15 mouse cellular contexts compared by ENCODE assay signal in the genomic region with DNA sequence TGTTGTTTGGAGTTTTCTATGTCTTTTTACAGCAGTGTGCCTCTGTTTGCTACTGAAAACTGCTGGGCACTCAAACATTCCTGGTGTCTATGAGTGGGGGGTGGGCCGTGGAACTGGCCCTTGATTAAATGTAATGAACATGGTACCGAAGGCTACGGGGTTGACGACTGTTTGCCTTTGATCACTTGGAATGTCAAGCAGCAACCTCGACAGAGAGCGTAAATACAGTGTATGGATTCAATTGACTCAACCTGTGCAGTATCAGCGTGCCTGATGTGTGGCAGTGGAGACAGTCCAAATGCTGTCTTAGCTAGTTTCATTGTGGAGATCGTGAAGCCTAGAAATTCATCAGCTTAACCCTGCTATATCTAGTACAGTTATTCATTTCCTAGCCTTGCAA.
"Had no signal": no experiment of that assay in that cellular context is flagged by ENCODE, and none has a peak within 500 bp of the region (broad histone marks: within the 10 kb centered on the region; RNA-seq: fewer than 3 reads in every experiment).

No protein-coding gene starts in this region.

- H3K4me1 ChIP-seq: intestine, embryonic 15.5 days; midbrain, embryonic 13.5 days; neural tube, embryonic 15.5 days had no signal

- DNase-seq: kidney, adult 18-20 months; kidney, postnatal 10 days; kidney, postnatal 4 days; lung, postnatal 10 days; right cerebral cortex, adult 18-20 months; right cerebral cortex, postnatal 25 days; thymus, postnatal 4 days had no signal

- H3K9me3 ChIP-seq: intestine, embryonic 15.5 days; limb, embryonic 13.5 days; midbrain, embryonic 13.5 days; neural tube, embryonic 15.5 days had no signal

- ATAC-seq: intestine, embryonic 15.5 days; midbrain, embryonic 13.5 days had no signal

- H3K4me2 ChIP-seq: intestine, embryonic 15.5 days; limb, embryonic 13.5 days; midbrain, embryonic 13.5 days; neural tube, embryonic 15.5 days had no signal

- H3K27ac ChIP-seq: intestine, embryonic 15.5 days; layer of hippocampus, adult 2 months; limb, embryonic 13.5 days; liver, embryonic 14.5 days; midbrain, embryonic 13.5 days; neural tube, embryonic 15.5 days; stomach, postnatal 0 days had no signal

- H3K36me3 ChIP-seq: intestine, embryonic 15.5 days; limb, embryonic 13.5 days; midbrain, embryonic 13.5 days; neural tube, embryonic 15.5 days had no signal

- H3K9ac ChIP-seq: intestine, embryonic 15.5 days; limb, embryonic 13.5 days; liver, embryonic 14.5 days; midbrain, embryonic 13.5 days; neural tube, embryonic 15.5 days had no signal

- H3K4me3 ChIP-seq: intestine, embryonic 15.5 days; layer of hippocampus, adult 2 months; limb, embryonic 13.5 days; midbrain, embryonic 13.5 days; myocyte; neural tube, embryonic 15.5 days had no signal

- H3K27me3 ChIP-seq: intestine, embryonic 15.5 days; limb, embryonic 13.5 days; midbrain, embryonic 13.5 days; neural tube, embryonic 15.5 days had no signal
